Comparison of ENCODE assay signal across 8 mouse cellular contexts in genomic region chr2:115852615-115853014, GRCm38 (mm10).
DNase-seq lines count a peak whose midpoint lies in the region; ATAC-seq and TF ChIP-seq lines count a peak whose summit lies in the region.

No protein-coding gene starts in this region.

- under 1% methylated on average over 22 of the region's 22 CpGs for WGBS in embryonic facial prominence, embryonic 10.5 days
- under 1% methylated on average over 22 of the region's 22 CpGs for WGBS in midbrain, embryonic 15.5 days
- 6% methylated on average over 22 of the region's 22 CpGs for WGBS in thymus, adult 2 months

- peaks cover 72% of the 10 kb centered on the region for H3K27me3 ChIP-seq in embryonic facial prominence, embryonic 10.5 days (replicated peaks; ENCODE audit: low read depth, poor library complexity, severe bottlenecking)
- H3K27me3 ChIP-seq in midbrain, embryonic 15.5 days (replicated peaks): peaks cover 37% of the 10 kb centered on the region
- H3K27me3 ChIP-seq in thymus, adult 2 months (ENCODE audit: control insufficient read depth, insufficient read depth, low read length): peaks cover 8% of the 10 kb centered on the region; the same call in 1 of the 2 replicates

- H3K9ac ChIP-seq in midbrain, embryonic 15.5 days: no peak overlapping the region

- H3K4me2 ChIP-seq in midbrain, embryonic 15.5 days: peak overlapping the region; percentile 50

- H3K4me1 ChIP-seq in embryonic facial prominence, embryonic 10.5 days: peaks cover 76% of the 10 kb centered on the region
- H3K4me1 ChIP-seq in midbrain, embryonic 15.5 days: peaks cover 27% of the 10 kb centered on the region
- no peaks in the 10 kb centered on the region for H3K4me1 ChIP-seq in thymus, adult 2 months (replicated peaks; ENCODE audit: control insufficient read depth, insufficient read depth, low read length)

- no peaks in the 10 kb centered on the region for H3K36me3 ChIP-seq in embryonic facial prominence, embryonic 10.5 days (replicated peaks)
- H3K36me3 ChIP-seq in midbrain, embryonic 15.5 days (replicated peaks): no peaks in the 10 kb centered on the region
- H3K36me3 ChIP-seq in thymus, adult 2 months (ENCODE audit: control insufficient read depth, insufficient read depth, low read length): no peaks in the 10 kb centered on the region

- ATAC-seq in midbrain, embryonic 15.5 days (replicated peaks): peak; percentile 22; the same call in 1 of the 2 replicates

- DNase-seq in layer of hippocampus, adult 2 months (ENCODE audit: low spot score in 2 of 2): no peak
- no peak for DNase-seq in layer of hippocampus, adult 18-20 months (ENCODE audit: low spot score in 2 of 2)
- DNase-seq in embryonic facial prominence, embryonic 10.5 days (ENCODE audit: low spot score): peak; percentile 76
- DNase-seq in heart, postnatal 14 days: peak; percentile 52 to 69
- peak; percentile 69 to 85 for DNase-seq in kidney, postnatal 25 days
- no peak for DNase-seq in thymus, adult 2 months
- DNase-seq in gastrocnemius, adult 18-20 months (ENCODE audit: low spot score): no peak

- H3K9me3 ChIP-seq in embryonic facial prominence, embryonic 10.5 days: no peaks in the 10 kb centered on the region
- no peaks in the 10 kb centered on the region for H3K9me3 ChIP-seq in midbrain, embryonic 15.5 days

- H3K4me3 ChIP-seq in layer of hippocampus, adult 2 months: peak overlapping the region; percentile 23; the same call in 1 of the 2 replicates
- peak overlapping the region; percentile 52 for H3K4me3 ChIP-seq in embryonic facial prominence, embryonic 10.5 days
- peak overlapping the region; percentile 27 for H3K4me3 ChIP-seq in midbrain, embryonic 15.5 days
- H3K4me3 ChIP-seq in thymus, adult 2 months (ENCODE audit: control insufficient read depth, insufficient read depth, low read length): no peak overlapping the region; the same call in 1 of the 2 replicates

- H3K27ac ChIP-seq in layer of hippocampus, adult 2 months: no peak overlapping the region
- peak overlapping the region; percentile 76 for H3K27ac ChIP-seq in embryonic facial prominence, embryonic 10.5 days (replicated peaks)
- H3K27ac ChIP-seq in midbrain, embryonic 15.5 days: no peak overlapping the region
- H3K27ac ChIP-seq in thymus, adult 2 months (ENCODE audit: control insufficient read depth, insufficient read depth, low read length): no peak overlapping the region

- no peak for TF ChIP-seq CTCF in layer of hippocampus, adult 2 months (conservative IDR thresholded peaks at IDR 0.05)
- TF ChIP-seq CTCF in thymus, adult 2 months (IDR thresholded peaks at IDR 0.05; ENCODE audit: borderline replicate concordance, control insufficient read depth, extremely low read depth, insufficient read depth, low read length, poor library complexity): no peak

- intact Hi-C loops in heart, postnatal 14 days (cut with DNase I): loop anchor here (10.0 kb wide), 3 partner anchors 972 to 1598 kb away; no protein-coding TSS in a partner anchor

- no peak for TF ChIP-seq POLR2A in thymus, adult 2 months (IDR thresholded peaks at IDR 0.05; ENCODE audit: control insufficient read depth, extremely low read depth, insufficient read depth, low read length, poor library complexity)

Comparison
In these comparisons a context has a peak if more than half of its experiments do, and no peak if none do; other contexts are left out.
1. DNase-seq: peak in embryonic facial prominence, embryonic 10.5 days (single experiment), heart, postnatal 14 days (2 of 2) and kidney, postnatal 25 days (2 of 2); none in layer of hippocampus, adult 2 months (0 of 2), layer of hippocampus, adult 18-20 months (0 of 2), thymus, adult 2 months (single experiment) and gastrocnemius, adult 18-20 months (single experiment).